Mouse (Mus musculus) adrenal gland, postnatal 36 days (tissue): ENCODE measurements around the gene Defb21. TPM values are rescaled to one million over a fixed set of nuclear protein-coding genes. Genes with fewer than 3 reads are reported as not detected.
A peak's percentile ranks its signal among the peaks of the same experiment; 100 is the strongest.

ENCODE experiments used
- DNase-seq, 2 experiments: peaks; one replicate each; pipeline ENCODE4 v3.0.0; 2021; ENCODE audit warnings: mixed read lengths in 1 of 2
- long read RNA-seq, 2 experiments: library from polyadenylated mRNA; stranded (forward); transcript quantifications; one replicate each; pipeline ENCODE4 v2.0.0; 2021; ENCODE audit warnings: borderline sequencing depth in 2 of 2
- total RNA-seq, 2 experiments: library from RNA; stranded (reverse); gene quantifications; 2 replicates each; pipeline ENCODE4 v1.2.3; 2021

Defb21 gene
- not detected for total RNA-seq
- long read RNA-seq, experiment 1, result 0 reads
- long read RNA-seq, experiment 2, result 0 reads

DNA sequence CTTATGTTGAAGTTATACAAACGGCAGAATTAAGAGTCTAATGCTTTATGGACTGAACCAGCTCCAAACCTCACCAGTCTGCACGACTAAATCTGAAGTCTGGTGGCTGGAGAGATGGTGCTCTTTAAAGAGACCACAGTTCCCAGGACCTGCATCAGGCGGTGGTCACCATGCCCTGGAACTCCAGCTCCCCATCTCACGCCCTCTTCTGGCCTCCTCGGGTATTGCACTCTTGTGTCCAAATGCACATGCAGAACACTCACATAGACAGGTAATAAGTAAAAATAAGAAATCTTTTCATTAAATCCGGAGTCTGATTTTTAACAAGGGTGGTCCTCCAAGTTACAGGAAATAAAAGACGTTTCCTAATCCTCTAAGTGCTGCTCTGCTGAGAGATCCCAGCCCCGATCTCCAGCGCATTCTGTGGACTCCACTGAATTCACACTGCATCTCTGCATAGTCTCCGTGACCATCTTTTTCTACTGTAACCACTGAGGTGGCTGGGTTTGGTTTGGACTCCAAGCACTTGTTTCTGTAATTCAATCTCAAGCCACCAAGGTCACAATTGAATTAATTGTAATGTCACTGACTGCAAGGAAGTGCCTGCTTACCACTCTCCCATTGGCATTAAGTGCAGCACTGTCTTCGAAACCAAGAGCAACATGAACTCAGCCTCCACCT, at the start of gene Defb21:
Gene Defb21, plus strand, starts transcription at position 631 of the 681 bp plus-strand sequence.
- peak in 1 of 2 experiments; percentile 12 for DNase-seq

DNA sequence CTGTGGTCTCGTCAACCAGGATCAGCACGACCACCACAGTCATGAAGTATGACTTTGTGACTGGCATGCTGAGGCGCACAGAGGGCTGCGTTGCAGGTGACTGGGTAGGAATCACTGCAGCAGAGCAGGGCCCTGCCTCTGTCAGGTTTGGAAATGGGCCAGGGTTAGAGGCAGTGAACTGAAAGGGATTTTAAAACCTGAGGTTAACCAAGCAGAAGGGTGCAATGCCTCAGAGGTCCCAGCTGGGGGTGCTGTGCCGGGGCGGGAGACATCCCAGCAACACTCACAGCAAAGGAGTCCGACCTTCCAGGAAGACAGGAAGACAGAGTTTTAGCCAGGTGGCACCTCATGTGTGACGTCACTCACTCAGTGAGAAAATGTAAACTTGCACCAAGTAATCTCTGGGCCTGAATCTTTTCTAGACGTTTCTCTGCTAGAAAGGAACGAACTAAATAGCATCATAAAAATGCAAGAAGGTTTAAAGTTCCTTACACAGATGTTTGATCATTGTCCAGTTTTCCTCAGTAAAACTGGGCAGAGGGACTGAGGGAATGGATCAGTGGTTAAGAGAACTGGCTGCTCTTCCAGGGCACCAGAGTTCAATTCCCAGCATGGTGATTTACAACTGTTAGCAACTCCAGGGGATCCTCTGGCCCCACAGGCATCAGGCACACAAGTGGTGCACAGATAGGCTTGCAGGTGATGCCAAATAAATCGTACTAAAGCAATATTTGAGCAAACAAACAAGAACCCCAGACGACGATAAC, 32.4 kb upstream of the Defb21 start, which contains the start of gene Defb29:
Gene Defb29, minus strand, starts transcription at position 155 of the 767 bp plus-strand sequence.
- no peak for DNase-seq

DNA sequence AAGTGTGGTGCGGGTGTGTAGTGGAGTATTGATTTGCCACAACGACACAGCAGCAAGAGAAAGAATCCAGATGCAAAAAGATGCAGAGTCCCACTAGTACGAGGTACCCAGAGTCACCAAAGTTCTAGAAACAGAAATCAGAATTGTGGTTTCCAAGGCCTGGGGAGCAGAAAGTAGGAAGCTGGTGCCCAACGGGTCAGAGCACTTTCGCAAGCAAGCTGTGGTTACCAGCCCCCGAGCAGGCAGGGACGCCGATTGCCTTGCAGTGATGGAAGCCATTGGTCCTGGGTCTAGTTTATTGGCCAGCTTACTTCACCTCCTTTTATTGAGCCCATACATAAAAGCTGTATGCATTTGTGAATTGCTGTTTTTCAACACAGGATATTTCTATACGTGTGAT, 30.6 kb upstream of the Defb21 start:
- no peak for DNase-seq

DNA sequence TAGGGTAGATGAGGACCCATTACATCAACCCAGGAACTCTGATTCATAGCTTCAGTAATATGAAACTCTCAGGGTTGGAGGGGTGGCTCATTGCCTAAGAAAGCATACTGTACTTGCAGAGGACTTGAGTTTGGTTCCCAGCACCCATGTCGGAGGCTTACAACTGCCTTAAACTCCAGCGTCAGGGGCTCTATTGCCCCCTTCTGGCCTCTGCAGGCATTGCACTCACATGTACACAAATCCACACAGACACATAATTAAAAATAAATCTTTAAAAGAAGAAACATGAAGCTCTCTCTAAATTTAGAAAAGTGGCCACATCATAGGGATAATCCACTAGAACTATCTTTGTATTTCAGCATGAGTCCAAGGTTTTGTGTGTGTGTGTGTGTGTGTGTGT, 29.6 kb upstream of the Defb21 start:
- DNase-seq, result no peak

DNA sequence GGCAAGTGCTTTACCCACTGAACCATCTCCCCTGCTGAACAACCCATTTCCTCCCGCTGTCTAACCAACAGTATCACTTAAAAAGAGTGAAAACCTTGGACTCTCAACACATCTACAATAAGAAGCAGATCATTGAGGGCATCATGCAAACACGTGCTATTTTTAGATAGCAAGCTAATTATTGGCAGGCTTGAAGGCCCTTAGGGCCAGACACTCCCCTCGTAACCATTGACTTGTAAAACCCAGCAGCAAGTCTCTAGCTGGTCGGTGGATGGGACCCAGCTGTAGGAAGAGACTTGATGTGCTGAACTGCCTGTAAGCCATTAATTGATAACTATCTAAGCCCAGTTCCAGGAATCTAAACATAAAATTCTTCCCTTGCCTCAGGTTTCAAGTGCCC, 29.1 kb upstream of the Defb21 start:
- DNase-seq, result no peak

DNA sequence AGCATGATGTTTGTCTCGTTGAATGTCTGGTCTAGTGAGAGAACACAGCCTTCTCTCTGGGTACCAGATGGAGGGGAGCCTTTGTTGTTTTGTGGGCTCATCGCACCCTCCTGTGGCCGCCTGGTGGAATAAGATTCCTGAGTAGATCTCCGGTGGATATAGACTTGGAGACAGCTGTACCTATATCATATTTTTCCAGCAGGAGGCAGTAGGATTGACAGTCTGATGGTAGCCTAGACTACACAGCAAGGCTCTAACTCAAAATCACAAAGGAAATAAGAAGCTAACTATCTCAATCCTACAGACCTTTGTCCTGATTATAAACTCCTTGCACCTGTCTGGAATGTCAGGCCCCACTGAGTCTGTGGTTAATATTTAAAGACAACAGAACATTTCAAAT, 27.9 kb upstream of the Defb21 start:
- DNase-seq, result peak; percentile 64 to 74

DNA sequence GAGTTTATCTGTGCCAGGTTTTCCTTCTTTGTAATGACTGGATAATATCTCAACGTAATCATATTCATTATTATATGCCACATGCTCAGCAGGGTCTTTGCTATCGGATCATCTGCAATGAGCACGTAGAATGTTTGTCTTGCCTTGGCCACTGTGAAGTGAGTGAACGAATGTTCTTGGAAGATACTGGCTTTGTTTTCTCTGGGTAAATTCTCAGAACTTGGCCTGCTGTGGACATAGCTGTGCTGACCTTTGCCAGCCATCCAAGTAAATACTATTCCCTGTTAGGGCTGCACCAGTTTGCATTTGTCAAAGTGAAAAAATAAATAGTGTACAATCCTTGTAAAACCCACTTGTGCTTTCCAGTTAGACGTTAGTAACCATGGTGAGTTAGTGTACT, 24.4 kb upstream of the Defb21 start:
- DNase-seq, result no peak

DNA sequence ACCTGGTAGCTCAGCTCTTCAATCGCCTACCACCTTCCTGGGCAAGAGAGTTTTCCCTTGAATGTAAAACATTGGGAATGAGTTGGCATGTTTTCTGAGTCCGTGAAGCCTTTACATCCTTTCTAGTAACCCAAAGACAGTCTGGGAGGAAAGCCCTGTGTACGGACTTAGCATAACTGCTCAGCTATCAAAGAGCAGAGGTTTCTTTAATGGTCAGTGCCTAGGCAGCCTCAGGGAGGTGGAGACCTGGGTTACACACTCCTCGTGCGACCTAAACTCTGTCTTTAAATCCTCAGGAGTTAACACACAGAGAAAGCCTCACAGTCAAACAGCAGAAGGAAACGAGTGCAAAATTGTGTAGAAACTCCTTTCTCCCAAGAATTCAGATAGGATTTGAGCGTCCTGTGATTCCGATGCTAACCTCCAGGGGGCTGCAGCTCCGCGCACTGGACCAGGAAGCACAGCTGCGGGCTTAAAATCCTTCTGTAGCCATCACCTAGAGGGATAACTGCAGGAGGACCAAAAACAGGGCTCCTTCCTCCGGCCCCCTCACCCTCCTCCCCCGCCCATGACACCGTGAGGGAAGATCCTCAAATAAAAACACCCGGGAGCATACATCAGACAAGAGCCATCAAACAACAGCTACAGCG, 18.6 kb upstream of the Defb21 start:
- DNase-seq, result peak; percentile 67 to 82

DNA sequence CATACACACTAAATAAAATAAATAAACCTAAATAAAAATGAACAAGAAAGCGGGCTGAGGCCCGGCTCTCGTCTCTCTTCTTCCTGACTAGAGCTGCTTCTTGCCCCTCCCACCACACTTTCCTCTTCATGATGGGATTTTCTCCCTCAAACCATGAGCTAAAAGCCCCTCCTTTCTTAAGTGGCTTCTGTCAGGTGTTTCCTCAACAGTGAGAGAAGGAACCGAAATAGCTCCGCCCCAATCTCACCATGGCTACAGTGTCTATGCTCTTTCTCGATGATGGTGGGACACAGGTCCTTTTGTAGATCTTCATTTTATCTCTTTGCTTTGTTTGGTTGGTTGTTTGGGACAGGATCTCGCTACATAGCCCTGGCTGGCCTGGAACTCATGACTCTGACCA, 15.9 kb upstream of the Defb21 start:
- DNase-seq, result no peak

DNA sequence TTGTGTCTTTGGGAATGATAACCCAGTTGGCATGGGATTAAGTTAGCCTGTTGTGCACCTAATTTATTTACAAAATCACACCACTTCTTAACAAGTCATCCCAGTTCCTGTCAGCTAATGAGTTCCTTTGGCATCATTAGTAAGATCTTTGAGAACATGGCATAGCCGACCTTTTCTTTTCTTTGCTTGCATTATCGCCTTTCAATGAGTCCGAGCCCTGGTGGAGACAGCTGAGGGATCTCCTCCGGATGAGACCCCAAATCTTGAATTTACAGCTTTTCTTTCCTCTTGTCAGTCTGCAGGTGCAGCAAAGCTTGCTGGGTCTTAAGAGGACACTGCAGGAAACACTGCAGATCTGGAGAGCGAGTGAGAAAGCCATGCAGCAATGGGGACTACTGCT, 3.5 kb upstream of the Defb21 start, which contains the start of gene Gm17416:
Gene Gm17416, plus strand, starts transcription at position 301 of the 400 bp plus-strand sequence.
- DNase-seq, result no peak

DNA sequence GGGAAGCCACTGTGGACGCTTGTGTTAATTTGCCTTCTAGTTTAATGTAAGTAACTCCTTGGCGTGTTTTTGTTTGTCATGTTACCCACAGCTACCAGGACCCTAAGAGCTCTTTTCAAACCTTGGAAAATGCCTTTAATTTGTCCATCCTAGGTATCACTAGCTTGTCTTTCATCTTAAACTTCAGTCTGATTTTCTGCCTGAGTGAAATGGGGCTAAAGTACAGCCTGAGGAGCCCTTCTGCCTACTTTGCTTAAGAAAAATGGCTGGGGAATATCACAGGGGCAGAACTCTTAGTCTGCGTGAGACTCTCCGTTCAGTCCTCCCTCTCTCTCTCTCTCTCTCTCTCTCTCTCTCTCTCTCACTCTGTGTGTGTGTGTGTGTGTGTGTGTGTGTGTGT, 2.7 kb upstream of the Defb21 start:
- DNase-seq, result no peak

DNA sequence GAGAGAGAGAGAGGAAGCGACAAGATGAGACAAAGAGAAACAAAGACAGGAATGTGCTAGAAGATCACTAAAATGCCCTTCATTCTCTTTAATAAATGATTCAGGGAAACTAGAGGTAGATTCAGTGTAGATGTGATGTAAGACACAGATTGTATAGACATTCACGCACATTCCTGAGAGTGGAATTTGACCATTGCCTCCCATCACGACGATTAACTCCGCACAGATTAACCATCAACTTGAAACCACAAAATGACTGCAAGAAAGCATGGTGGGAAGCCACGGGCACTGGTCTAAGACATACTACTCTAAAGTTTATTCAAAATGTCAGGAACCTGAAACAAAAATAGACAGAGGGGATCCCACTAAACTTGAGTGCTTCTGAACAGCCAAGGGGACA, 2.2 kb upstream of the Defb21 start:
- no peak for DNase-seq

DNA sequence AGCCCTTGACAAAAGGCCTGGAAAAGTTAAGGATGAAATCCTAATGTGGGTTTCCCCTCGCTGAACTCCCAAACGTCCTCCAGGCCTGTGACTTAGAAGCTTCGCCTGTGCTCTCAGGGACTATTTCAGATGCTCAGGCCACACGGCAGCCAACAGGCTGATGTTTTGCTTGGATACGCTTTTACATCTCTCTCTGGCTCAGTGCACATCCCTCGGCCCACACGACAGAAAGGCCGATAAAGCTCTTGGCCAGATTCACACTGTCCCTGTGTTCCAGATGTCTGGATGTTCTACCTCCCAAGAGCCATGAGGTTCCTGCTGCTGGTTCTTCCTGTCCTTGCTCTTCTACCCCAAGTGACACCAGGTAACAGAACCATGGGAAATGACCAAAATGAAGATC, 940 bp downstream of the Defb21 start:
- DNase-seq, result no peak

DNA sequence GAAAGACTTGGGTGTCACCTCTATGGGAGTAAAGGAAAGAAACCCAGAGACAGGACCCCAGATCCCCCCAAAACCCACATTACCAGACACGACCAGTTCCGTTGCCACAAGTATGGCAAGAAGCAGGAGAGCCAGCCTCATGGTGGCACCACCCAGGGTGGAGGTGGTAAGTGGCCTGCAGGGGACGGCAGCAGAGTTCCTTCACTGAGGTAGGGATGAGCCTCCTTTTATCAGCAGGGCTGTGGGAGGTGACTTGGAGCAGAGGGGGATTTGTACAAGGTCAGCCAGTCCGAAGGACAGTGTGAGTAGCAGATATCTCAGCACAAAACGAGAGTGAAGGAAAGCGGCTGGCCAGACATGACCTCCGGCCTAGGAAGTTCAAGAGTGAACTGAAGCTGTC, 7.6 kb downstream of the Defb21 start, which contains the start of gene Defb19:
Gene Defb19, minus strand, starts transcription at position 206 of the 400 bp plus-strand sequence.
- peak in 1 of 2 experiments; percentile 18 for DNase-seq

DNA sequence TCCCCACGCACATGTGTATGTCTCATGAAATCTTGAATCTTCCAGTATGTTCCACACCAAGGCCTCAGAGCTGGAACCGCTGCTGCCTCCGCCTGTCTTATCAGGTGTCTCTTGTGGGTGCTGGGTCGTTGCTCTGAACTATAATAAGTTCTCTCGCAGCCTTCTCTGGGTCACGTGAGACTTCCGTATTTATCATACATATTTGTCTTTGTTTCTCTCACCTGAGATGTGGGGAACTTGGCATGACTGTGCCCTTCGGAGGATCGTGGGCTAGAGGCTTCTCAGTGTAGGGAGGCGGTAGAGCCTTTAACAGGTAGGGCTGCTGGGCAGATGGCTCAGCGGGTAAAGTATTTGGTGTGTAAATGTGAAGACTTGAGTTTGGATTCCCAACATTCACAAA, 8.1 kb downstream of the Defb21 start:
- DNase-seq, result no peak

DNA sequence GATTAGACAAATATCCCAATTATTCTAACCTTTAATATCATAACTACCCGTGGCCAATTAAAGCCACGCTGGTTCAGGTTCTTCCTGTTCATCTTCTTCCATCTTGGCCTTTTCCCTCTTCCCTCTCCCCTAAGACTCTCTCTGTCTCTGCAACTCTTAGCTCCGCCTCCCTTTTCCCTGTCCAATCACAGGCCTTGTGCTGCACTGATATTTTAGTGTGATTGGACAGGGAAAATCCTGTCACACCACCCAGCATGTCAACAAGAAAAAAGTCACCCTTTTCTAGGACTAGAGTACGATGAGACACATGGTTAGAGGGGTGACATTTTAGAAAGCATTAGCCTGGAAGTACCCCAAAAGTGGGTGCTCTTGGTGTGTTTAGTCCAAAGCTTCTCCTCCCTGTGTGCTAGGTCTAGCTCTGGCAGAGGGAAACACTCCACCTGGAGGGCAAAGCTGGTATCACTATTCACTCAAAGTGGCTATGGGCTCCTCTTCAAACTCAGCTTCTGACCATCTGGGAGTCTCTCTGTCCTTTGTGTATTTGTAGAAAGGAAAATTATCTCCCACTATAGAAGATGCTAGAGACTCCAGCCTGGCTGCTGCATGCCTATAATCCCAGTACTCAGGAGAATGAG, 14.5 kb downstream of the Defb21 start:
- DNase-seq, result peak in 1 of 2 experiments; percentile 57

DNA sequence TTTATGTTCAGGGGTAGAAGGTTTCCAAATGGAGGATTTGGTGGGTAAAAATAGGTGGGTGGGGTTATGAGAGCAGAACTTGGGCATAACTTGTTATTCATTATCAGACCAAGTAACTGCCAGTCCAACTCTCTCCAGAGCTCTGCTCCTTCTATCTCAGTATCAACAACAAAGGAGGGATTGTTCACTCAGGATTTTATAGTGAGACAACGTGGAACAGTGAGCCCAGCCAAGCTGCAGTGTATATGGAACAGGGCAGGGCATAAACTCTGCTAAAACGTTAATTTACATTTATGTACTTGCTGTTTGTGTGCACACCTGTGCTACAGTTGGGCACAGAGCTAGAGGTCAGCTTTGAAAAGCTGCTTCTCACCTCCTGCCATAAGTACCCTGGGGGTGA, 15.9 kb downstream of the Defb21 start:
- DNase-seq, result no peak

DNA sequence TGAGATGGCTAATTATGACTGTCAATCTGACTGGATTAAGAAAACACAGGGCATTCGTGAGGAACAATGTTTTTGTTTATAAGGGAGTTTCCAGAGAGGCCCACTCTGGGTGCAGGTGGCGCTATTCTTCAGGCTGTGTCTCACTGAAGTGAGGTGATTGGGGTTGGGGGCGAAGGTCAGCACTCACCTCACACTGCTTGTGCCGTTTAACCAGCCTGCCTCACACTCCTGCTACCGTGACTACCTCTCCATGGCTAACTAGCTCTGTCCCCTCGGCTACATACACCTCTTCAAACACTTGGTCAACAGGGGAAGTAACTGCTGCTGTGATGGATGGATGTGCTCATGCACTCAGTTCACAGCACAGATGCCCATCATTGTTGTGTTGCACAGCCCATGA, 16.5 kb downstream of the Defb21 start:
- no peak for DNase-seq

DNA sequence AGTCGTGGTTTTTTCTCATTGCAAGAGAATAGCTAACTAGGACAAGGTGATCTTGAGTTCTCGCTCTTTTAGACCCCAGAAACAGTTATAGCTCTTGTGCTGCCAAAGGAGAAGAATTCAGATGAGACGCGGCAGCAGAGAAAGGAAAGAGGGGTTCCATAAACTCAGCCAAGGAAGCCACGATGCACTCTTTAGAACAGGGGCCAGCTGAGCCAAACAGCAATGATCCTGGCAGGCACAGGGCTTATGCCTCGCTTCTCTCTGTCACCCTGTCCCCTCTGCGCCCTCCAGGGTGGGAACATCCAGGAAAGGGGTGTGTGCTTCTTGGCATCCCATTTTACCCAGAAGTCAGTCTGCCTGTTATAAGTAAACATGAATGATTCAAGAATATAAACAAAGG, 26.8 kb downstream of the Defb21 start, which contains the start of gene Defb45:
Gene Defb45, minus strand, starts transcription at position 101 of the 400 bp plus-strand sequence.
- no peak for DNase-seq

DNA sequence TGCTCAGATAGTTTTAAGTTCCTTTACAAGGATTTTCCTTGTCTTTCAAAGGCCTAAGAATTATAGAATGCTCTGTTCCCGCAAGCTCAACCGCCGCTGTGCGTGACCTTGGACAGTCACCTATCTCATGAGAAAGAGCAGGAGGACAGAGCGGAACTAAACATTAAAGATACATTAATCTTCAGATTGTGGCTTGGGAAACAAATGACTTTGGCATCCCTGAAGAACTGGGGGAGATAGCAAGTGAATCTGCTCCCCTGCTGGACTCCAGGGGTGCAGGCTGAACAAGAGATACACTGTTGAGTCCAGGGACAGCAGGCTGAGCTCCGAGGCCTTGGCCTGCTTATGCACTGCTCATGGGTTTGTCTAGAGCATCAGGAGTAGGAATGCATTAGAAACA, 27.5 kb downstream of the Defb21 start:
- peak; percentile 34 to 39 for DNase-seq

DNA sequence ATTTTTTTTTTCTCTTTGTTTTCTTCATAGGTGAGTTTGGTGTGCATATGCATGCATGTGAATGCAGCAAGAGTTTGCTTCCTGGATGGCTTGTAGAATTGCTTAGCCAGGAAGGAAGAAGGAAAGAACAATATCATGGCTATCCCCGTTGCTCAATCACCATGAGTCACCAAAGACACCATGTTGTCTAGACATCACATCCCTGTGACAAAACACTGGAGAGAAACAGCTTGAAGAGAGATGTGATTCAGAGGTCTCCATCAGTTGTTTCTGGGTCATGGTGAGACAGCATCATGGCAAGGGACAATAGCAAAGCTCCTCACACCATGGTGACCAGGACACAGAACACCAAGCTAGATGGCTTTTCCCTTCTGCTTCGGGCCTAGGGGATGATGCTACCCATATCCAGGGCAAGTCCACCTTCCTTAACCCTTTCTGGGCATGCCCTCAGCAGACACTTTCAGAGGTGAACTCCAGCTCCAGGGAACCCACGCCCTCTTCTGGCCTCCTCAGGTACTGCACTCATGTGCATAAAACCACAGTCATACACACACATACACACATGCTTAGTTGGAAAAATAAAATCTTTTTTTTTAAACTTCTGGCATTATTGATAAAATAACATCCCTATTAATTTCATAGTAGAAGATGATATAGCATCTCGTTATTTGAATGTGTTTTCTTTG, 28.9 kb downstream of the Defb21 start:
- DNase-seq, result no peak

DNA sequence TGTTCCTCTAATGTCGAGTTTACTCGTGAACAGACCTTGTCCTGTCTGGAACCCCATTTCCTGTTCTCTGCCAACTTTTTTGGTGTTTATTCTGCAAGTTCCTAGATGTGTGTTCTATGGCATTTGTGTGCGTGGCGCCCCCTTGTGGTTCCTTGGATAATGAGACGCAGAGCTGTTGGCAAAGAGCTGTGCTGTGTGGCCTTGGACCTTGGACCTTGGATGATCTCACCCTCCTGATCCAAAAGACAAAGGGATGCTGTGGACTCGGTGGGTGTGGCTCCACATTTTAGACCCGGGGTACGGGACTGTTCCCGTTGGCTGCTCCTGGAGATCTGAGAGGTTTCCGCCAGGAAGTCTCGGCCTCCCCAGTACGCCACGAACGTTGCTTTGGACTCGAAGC, 31.5 kb downstream of the Defb21 start, which contains the start of gene Defb36:
Gene Defb36, plus strand, starts transcription at position 271 of the 400 bp plus-strand sequence.
- peak; percentile 76 to 86 for DNase-seq
